Mouse (Mus musculus) forebrain, embryonic 14.5 days (tissue): ENCODE measurements around the gene Cchcr1. TPM values are rescaled to one million over a fixed set of nuclear protein-coding genes. Genes with fewer than 3 reads are reported as not detected.

Experiments
- ATAC-seq: fragments of 200-750 bp; cut with Nextera tagmentation; 2 replicates; pipeline ENCODE4 v1.8.0; 2017; ENCODE audit warnings: mild to moderate bottlenecking, moderate library complexity
- DNase-seq: peaks from one replicate; pipeline ENCODE4 v3.0.0-alpha.2; 2015; ENCODE audit warnings: low spot score
- H3K27ac ChIP-seq: fragments of 300-500 bp; sonication (generic); 2 replicates; pipeline ENCODE4 v1.5.1; 2014; ENCODE audit warnings: low read depth, mild to moderate bottlenecking, control low read depth, low read length, moderate library complexity
- H3K27me3 ChIP-seq: fragments of 300-500 bp; sonication (generic); replicated peaks from 2 replicates; pipeline ENCODE4 v1.6.1; 2014; ENCODE audit warnings: low read length, control low read depth, mixed read lengths; ENCODE audit not compliant: control insufficient read depth, insufficient read depth
- H3K36me3 ChIP-seq: fragments of 300-500 bp; sonication (generic); 2 replicates; pipeline ENCODE4 v1.6.1; 2014; ENCODE audit warnings: low read length, control low read depth; ENCODE audit not compliant: control insufficient read depth, insufficient read depth
- H3K4me1 ChIP-seq: fragments of 300-500 bp; sonication (generic); 2 replicates; pipeline ENCODE4 v1.6.1; 2014; ENCODE audit warnings: antibody characterized with exemption, low read length, control low read depth; ENCODE audit not compliant: control insufficient read depth, insufficient read depth
- H3K4me2 ChIP-seq: fragments of 300-500 bp; sonication (generic); 2 replicates; pipeline ENCODE4 v1.6.1; 2014; ENCODE audit warnings: mild to moderate bottlenecking, control low read depth, low read length
- H3K4me3 ChIP-seq: fragments of 300-500 bp; sonication (generic); 2 replicates; pipeline ENCODE4 v1.5.1; 2014; ENCODE audit warnings: low read depth, low read length, control low read depth
- H3K9ac ChIP-seq: fragments of 300-500 bp; sonication (generic); 2 replicates; pipeline ENCODE4 v1.6.1; 2014; ENCODE audit warnings: mild to moderate bottlenecking, low read length, control low read depth, moderate library complexity
- H3K9me3 ChIP-seq: fragments of 300-500 bp; sonication (generic); replicated peaks from 2 replicates; pipeline ENCODE4 v1.6.1; 2016; ENCODE audit warnings: low read length, control low read depth, mixed read lengths; ENCODE audit not compliant: control insufficient read depth
- WGBS: fragments of 180-500 bp; shearing (Covaris S2); extraction: QIAGEN DNeasy Blood & Tissue Kit; methylation state at CpG from one replicate; pipeline ENCODE4 v1.1.7; 2014; 5-methylcytosine and 5-hydroxymethylcytosine counted together
- polyA plus RNA-seq: library from polyadenylated mRNA; unstranded; fragments of >200 nt; fragmentation: Nextera tagmentation; extraction: Ambion mirVana; gene quantifications from 2 replicates; pipeline ENCODE4 v1.2.1, GENCODE M21; 2014

Gene Cchcr1
- polyA plus RNA-seq, 1 experiment from 2014 or later, result 4.7 TPM

DNA sequence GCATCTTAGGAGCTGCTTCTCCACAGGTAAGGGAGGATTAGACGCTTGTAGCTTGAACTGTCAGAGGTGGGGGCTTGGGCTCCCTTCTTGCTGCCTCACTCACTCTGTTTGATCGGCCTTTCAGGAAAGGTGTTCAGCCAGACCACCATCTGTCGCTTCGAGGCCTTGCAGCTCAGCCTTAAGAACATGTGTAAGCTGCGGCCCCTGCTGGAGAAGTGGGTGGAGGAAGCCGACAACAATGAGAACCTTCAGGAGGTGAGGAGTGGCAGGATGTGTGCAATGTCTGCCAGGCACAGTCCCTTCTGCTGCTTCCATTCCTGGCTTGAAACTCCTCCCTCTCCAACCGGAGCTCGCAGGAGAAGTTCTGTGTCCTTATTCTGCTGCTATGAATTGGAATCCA is 7.6 kb upstream of the Cchcr1 start:
- H3K4me2 ChIP-seq, result no peak overlapping the region
- H3K4me3 ChIP-seq, result no peak overlapping the region
- H3K9me3 ChIP-seq, result no peaks in the 10 kb centered on the region
- H3K9ac ChIP-seq, result no peak overlapping the region
- H3K36me3 ChIP-seq, result no peaks in the 10 kb centered on the region
- H3K27me3 ChIP-seq, result peaks cover 18% of the 10 kb centered on the region
- DNase-seq (peak; percentile 53), ATAC-seq (peak; percentile 37; the same call in 1 of the 2 replicates)
- H3K27ac ChIP-seq, result no peak overlapping the region
- peaks cover 4% of the 10 kb centered on the region; the same call in 1 of the 2 replicates for H3K4me1 ChIP-seq
- 27% methylated on average over 8 of the region's 8 CpGs for WGBS

DNA sequence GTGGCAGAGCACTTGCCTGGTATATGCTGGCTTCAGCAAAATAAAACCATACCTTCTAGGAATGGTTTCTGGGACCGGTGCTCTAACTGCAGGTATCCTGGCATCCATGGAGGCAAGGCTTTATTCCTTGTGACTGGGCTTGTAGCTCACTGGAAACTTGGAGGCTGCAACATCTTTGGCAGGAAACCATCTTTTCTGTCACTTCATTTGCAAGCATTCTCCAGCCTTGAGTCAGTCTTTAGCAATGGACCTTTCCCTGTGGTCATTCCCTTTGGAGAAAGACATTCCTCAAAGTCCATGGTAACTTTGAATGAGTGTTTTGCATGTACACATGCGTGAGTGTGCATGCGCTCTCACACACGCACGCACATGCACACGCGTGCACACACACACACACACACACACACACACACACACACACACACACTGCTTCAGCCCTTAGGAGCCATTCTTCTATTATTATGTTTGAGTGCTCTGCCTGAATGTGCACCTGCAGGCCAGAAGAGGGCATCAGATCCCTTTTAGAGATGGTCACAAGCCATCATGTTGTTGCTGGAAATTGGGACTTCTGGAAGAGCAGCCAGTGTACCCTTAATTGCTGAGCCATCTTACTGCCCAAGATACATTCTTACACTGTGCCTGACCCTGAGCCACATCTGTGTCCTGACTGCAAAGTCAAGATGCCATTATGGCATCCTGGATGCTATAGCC is 3.8 kb upstream of the Cchcr1 start:
- H3K4me3 ChIP-seq, result no peak overlapping the region
- H3K27ac ChIP-seq, result no peak overlapping the region
- H3K4me2 ChIP-seq, result no peak overlapping the region
- peaks cover 18% of the 10 kb centered on the region; the same call in 1 of the 2 replicates for H3K4me1 ChIP-seq
- H3K27me3 ChIP-seq, result no peaks in the 10 kb centered on the region
- ATAC-seq (no peak), DNase-seq (peak; percentile 25)
- no peaks in the 10 kb centered on the region for H3K9me3 ChIP-seq
- WGBS, result 95% methylated on average over 7 of the region's 7 CpGs
- H3K36me3 ChIP-seq, result no peaks in the 10 kb centered on the region
- H3K9ac ChIP-seq, result no peak overlapping the region

DNA sequence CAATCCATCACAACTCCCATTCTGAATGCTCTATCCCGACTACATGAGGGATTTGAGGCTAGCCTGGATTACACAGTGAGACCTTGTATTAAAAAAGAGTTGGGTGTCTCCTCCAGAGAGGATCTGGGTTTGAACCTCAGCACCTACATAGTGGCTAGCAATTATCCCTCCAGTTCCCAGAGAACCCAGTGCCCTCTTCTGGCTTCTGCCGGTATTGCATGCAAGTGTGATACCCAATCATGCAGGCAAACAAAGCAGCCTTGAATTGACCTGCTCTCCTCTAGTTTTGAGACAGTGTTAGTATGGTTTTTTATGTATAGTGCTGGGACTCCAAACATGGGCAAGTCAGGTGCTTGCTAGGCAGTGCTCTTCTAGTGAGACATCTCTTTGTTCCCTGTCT is 3.0 kb upstream of the Cchcr1 start:
- Histone ChIP-seq H3K4me1 (peaks cover 18% of the 10 kb centered on the region; the same call in 1 of the 2 replicates), H3K9ac (no peak overlapping the region), H3K27me3 (no peaks in the 10 kb centered on the region), H3K36me3 (no peaks in the 10 kb centered on the region), H3K27ac (no peak overlapping the region), H3K9me3 (no peaks in the 10 kb centered on the region), H3K4me2 (peak overlapping the region; percentile 79; the same call in 1 of the 2 replicates), H3K4me3 (no peak overlapping the region)
- no peak for ATAC-seq
- DNase-seq, result peak; percentile 73
- 23% methylated on average over 2 of the region's 2 CpGs for WGBS

- Histone ChIP-seq H3K9ac (peak overlapping the region; percentile 61; the same call in 1 of the 2 replicates), H3K4me1 (peaks cover 14% of the 10 kb centered on the region; the same call in 1 of the 2 replicates), H3K27me3 (no peaks in the 10 kb centered on the region), H3K27ac (no peak overlapping the region), H3K36me3 (no peaks in the 10 kb centered on the region), H3K4me3 (peak overlapping the region; percentile 43; the same call in 1 of the 2 replicates), H3K9me3 (no peaks in the 10 kb centered on the region), H3K4me2 (peak overlapping the region; percentile 79)
- DNase-seq (no peak), ATAC-seq (no peak)
- 63% methylated on average over 6 of the region's 6 CpGs for WGBS
Observed at GRCm38 (mm10) chr17:35514756-35515155, 2.1 kb upstream of the Cchcr1 start.

GRCm38 (mm10) chr17:35515911-35516640 is 824 bp upstream of the Cchcr1 start:
- whole genome bisulfite sequencing, result 6% methylated on average over 25 of the region's 25 CpGs
- H3K4me1 ChIP-seq, result peaks cover 14% of the 10 kb centered on the region; the same call in 1 of the 2 replicates
- no peaks in the 10 kb centered on the region for H3K27me3 ChIP-seq
- DNase-seq (peak; percentile 54), ATAC-seq (peak; percentile 38; the same call in 1 of the 2 replicates)
- H3K9ac ChIP-seq, result peak overlapping the region; percentile 61
- peak overlapping the region; percentile 79 for H3K4me2 ChIP-seq
- no peaks in the 10 kb centered on the region for H3K9me3 ChIP-seq
- peak overlapping the region; percentile 43 for H3K4me3 ChIP-seq
- H3K27ac ChIP-seq, result no peak overlapping the region
- H3K36me3 ChIP-seq, result no peaks in the 10 kb centered on the region

DNA sequence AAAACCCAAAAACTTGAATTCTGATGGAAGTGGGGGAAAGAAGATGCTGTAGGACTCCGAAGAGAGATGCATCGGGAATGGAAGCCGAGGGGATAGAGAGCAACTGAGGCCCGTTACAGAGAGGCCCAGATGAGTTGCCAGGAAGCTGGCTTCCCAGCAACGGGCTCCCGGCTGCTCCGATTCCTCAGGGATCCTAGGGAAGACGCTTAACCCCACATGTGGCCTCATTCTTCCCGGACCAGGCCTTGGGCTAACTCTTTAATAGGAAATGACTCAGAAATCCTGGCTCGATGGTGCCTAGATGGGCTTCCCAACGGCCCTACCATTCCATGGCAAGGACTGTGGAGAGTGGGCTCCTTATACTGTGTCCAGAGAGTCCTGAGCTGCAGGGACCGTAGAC is 626 bp downstream of the Cchcr1 start:
- ATAC-seq (no peak), DNase-seq (no peak)
- peak overlapping the region; percentile 43 for H3K4me3 ChIP-seq
- H3K27me3 ChIP-seq, result no peaks in the 10 kb centered on the region
- H3K4me2 ChIP-seq, result peak overlapping the region; percentile 79
- H3K36me3 ChIP-seq, result no peaks in the 10 kb centered on the region; the same call in 1 of the 2 replicates
- H3K4me1 ChIP-seq, result peaks cover 14% of the 10 kb centered on the region; the same call in 1 of the 2 replicates
- H3K9ac ChIP-seq, result peak overlapping the region; percentile 61
- H3K9me3 ChIP-seq, result no peaks in the 10 kb centered on the region
- WGBS, result 8% methylated on average over 12 of the region's 12 CpGs
- H3K27ac ChIP-seq, result no peak overlapping the region; the same call in 1 of the 2 replicates

- Histone ChIP-seq H3K27ac (no peak overlapping the region), H3K4me2 (no peak overlapping the region), H3K36me3 (peaks cover 19% of the 10 kb centered on the region), H3K9ac (no peak overlapping the region), H3K27me3 (no peaks in the 10 kb centered on the region), H3K4me3 (no peak overlapping the region), H3K9me3 (no peaks in the 10 kb centered on the region), H3K4me1 (no peaks in the 10 kb centered on the region)
- DNase-seq (no peak), ATAC-seq (no peak)
- WGBS, result 82% methylated on average over 9 of the region's 9 CpGs
Observed at GRCm38 (mm10) chr17:35524354-35524753, 7.5 kb downstream of the Cchcr1 start.

GRCm38 (mm10) chr17:35526644-35527043 is 9.7 kb downstream of the Cchcr1 start:
- Histone ChIP-seq H3K4me1 (no peaks in the 10 kb centered on the region), H3K27me3 (no peaks in the 10 kb centered on the region), H3K9ac (no peak overlapping the region), H3K4me2 (no peak overlapping the region), H3K4me3 (no peak overlapping the region), H3K27ac (no peak overlapping the region), H3K9me3 (no peaks in the 10 kb centered on the region), H3K36me3 (peaks cover 31% of the 10 kb centered on the region)
- 81% methylated on average over 8 of the region's 8 CpGs for WGBS
- ATAC-seq (no peak), DNase-seq (no peak)

- H3K9me3 ChIP-seq, result no peaks in the 10 kb centered on the region
- peaks cover 17% of the 10 kb centered on the region for H3K36me3 ChIP-seq
- WGBS, result 14% methylated on average over 3 of the region's 3 CpGs
- no peak overlapping the region for H3K4me2 ChIP-seq
- H3K4me1 ChIP-seq, result no peaks in the 10 kb centered on the region
- H3K27ac ChIP-seq, result no peak overlapping the region
- no peak for DNase-seq
- no peaks in the 10 kb centered on the region for H3K27me3 ChIP-seq
- ATAC-seq, result no peak
- H3K4me3 ChIP-seq, result no peak overlapping the region
- H3K9ac ChIP-seq, result no peak overlapping the region
Observed at GRCm38 (mm10) chr17:35532360-35532759, 15.5 kb downstream of the Cchcr1 start.
